Mouse (Mus musculus) E14TG2a.4 (cell line): ENCODE data around the gene Xntrpc.

Source experiments
- H3K27me3 ChIP-seq: 2 replicates; pipeline ENCODE4 v1.6.1; 2014; ENCODE audit warnings: low read length, control low read depth; ENCODE audit not compliant: insufficient read depth
- H3K36me3 ChIP-seq: 2 replicates; pipeline ENCODE4 v1.6.1; 2014; ENCODE audit warnings: low read length, control low read depth; ENCODE audit not compliant: insufficient read depth
- H3K4me1 ChIP-seq: replicated peaks from 2 replicates; pipeline ENCODE4 v1.6.1; 2014; ENCODE audit warnings: low read depth, low read length, control low read depth
- H3K4me3 ChIP-seq: replicated peaks from 2 replicates; pipeline ENCODE4 v1.5.1; 2014; ENCODE audit warnings: mild to moderate bottlenecking, low read length
- H3K9me3 ChIP-seq: 2 replicates; pipeline ENCODE4 v1.6.1; 2014; ENCODE audit warnings: low read length, control low read depth
- CTCF ChIP-seq: conservative IDR thresholded peaks from 2 replicates; pipeline ENCODE4 v1.5.1; 2014; ENCODE audit warnings: low read length
- NANOG ChIP-seq: IDR thresholded peaks from 2 replicates; pipeline ENCODE4 v1.6.1; 2014; ENCODE audit warnings: borderline replicate concordance, low read length, mixed read lengths
- POU5F1 ChIP-seq: IDR thresholded peaks from 2 replicates; pipeline ENCODE4 v1.6.1; 2014; ENCODE audit warnings: low read length, borderline replicate concordance

The Xntrpc gene

GRCm38 (mm10) chr7:102099760-102100661, 34.5 kb downstream of the Xntrpc start:
- H3K36me3 ChIP-seq, result no peaks in the 10 kb centered on the region
- peaks cover 44% of the 10 kb centered on the region for H3K27me3 ChIP-seq
- H3K9me3 ChIP-seq, result no peaks in the 10 kb centered on the region
- peak overlapping the region; percentile 71 for H3K4me3 ChIP-seq
- TF ChIP-seq NANOG, result no peak
- no peak for TF ChIP-seq CTCF
- no peak for TF ChIP-seq POU5F1
- H3K4me1 ChIP-seq, result peaks cover 53% of the 10 kb centered on the region

GRCm38 (mm10) chr7:102100868-102101267, 35.4 kb downstream of the Xntrpc start:
- Histone ChIP-seq H3K4me1 (peaks cover 46% of the 10 kb centered on the region), H3K27me3 (peaks cover 38% of the 10 kb centered on the region)
- TF ChIP-seq CTCF (no peak), NANOG (no peak), POU5F1 (no peak)

GRCm38 (mm10) chr7:102101487-102101886, 36.0 kb downstream of the Xntrpc start, which contains the start of gene Art1:
TSS of gene Art1 (plus strand) at chr7:102101743.
- peaks cover 52% of the 10 kb centered on the region for H3K4me1 ChIP-seq
- peaks cover 40% of the 10 kb centered on the region for H3K27me3 ChIP-seq
- no peaks in the 10 kb centered on the region for H3K9me3 ChIP-seq
- no peak for TF ChIP-seq NANOG
- TF ChIP-seq CTCF, result no peak
- no peak for TF ChIP-seq POU5F1
- H3K36me3 ChIP-seq, result no peaks in the 10 kb centered on the region
- peak within 1 kb of the TSS; percentile 71 for H3K4me3 ChIP-seq

More at GRCm38 (mm10) chr7:102100868-102101267, 35.4 kb downstream of the Xntrpc start:
- H3K36me3 ChIP-seq, result no peaks in the 10 kb centered on the region
- peak overlapping the region; percentile 71 for H3K4me3 ChIP-seq
- no peaks in the 10 kb centered on the region for H3K9me3 ChIP-seq

GRCm38 (mm10) chr7:102102241-102102640, 36.7 kb downstream of the Xntrpc start:
- H3K36me3 ChIP-seq, result no peaks in the 10 kb centered on the region
- no peak for TF ChIP-seq POU5F1
- TF ChIP-seq NANOG, result no peak
- peak; percentile 8; the same call in 1 of the 2 replicates for TF ChIP-seq CTCF
- peak overlapping the region; percentile 64 for H3K4me3 ChIP-seq
- H3K4me1 ChIP-seq, result peaks cover 59% of the 10 kb centered on the region
- H3K9me3 ChIP-seq, result no peaks in the 10 kb centered on the region
- H3K27me3 ChIP-seq, result peaks cover 39% of the 10 kb centered on the region

DNA sequence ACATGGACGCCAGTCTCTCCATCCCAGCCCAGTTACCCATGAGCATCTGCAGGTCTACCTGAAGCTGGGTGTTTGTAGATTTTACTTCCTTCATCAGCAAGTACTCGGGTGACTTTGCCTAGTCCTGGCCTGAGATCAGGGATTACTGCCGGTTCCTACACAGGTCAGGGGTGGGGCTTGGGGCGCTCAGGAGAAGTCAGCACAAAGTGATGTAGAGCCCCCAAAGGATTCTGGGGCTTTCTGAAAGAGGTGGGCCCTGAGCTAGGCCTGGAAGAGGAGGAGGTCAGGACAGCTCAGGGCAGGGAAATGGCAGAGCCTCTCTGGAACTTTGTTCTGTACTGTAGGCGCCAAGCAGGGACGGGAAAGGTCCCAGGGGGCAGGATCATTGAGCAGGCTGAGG, 37.2 kb downstream of the Xntrpc start:
- TF ChIP-seq NANOG (no peak), CTCF (no peak), POU5F1 (no peak)
- H3K9me3 ChIP-seq, result no peaks in the 10 kb centered on the region
- H3K4me1 ChIP-seq, result peaks cover 62% of the 10 kb centered on the region
- peaks cover 37% of the 10 kb centered on the region for H3K27me3 ChIP-seq
- no peaks in the 10 kb centered on the region for H3K36me3 ChIP-seq
- peak overlapping the region; percentile 64 for H3K4me3 ChIP-seq

DNA sequence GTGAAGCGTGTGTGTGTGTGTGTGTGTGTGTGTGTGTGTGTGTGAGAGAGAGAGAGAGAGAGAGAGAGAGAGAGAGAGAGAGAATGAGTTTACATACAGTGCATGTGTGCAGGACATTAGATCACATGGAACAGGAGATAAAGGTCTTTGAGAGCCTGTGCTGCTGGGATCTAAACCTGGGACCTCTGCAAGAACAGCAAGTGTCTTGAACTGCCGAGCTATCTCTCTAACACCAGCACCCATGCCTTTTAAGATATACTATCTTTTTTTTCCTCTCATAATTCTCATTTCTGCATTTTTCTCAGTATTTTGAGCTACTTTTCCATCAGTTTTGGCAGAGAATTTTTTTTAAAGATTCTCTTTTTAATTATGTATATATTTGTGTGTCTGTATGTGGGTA, 38.0 kb downstream of the Xntrpc start:
- H3K4me1 ChIP-seq, result peaks cover 67% of the 10 kb centered on the region
- H3K36me3 ChIP-seq, result no peaks in the 10 kb centered on the region
- no peaks in the 10 kb centered on the region for H3K9me3 ChIP-seq
- H3K27me3 ChIP-seq, result peaks cover 37% of the 10 kb centered on the region
- no peak for TF ChIP-seq CTCF
- TF ChIP-seq POU5F1, result no peak
- TF ChIP-seq NANOG, result no peak
- no peak overlapping the region for H3K4me3 ChIP-seq

- no peaks in the 10 kb centered on the region for H3K36me3 ChIP-seq
- H3K27me3 ChIP-seq, result peaks cover 34% of the 10 kb centered on the region
- TF ChIP-seq POU5F1 (no peak), NANOG (no peak), CTCF (no peak)
- H3K4me3 ChIP-seq, result no peak overlapping the region
- peaks cover 62% of the 10 kb centered on the region for H3K4me1 ChIP-seq
- H3K9me3 ChIP-seq, result no peaks in the 10 kb centered on the region
Observed at GRCm38 (mm10) chr7:102104126-102104525, 38.6 kb downstream of the Xntrpc start.

GRCm38 (mm10) chr7:102106700-102107141, 41.2 kb downstream of the Xntrpc start:
- H3K4me3 ChIP-seq, result peak overlapping the region; percentile 76
- H3K36me3 ChIP-seq, result no peaks in the 10 kb centered on the region
- TF ChIP-seq NANOG, result no peak
- no peak for TF ChIP-seq POU5F1
- TF ChIP-seq CTCF, result no peak
- peaks cover 36% of the 10 kb centered on the region for H3K4me1 ChIP-seq
- H3K27me3 ChIP-seq, result peaks cover 53% of the 10 kb centered on the region
- H3K9me3 ChIP-seq, result no peaks in the 10 kb centered on the region

DNA sequence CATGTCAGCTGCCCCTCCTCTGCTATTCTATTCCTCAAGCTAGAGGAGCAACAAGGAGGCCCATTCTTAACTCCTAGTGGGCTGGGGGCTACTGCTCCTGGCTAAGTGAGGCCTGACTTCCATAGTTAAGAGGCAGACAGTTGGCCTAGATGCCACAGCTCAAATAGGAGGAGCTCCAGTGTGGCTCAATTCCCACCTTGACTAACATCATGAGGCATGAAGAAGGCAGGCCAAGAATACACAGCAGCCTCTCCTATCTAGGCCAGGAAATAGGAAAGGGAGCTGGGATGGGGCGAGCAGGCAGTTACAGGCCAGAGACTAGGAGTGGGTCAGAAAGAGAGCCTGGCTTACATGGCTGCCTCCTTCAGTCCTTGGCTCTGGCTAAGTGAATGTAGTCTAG, 42.7 kb downstream of the Xntrpc start:
- TF ChIP-seq NANOG, result no peak
- no peak for TF ChIP-seq POU5F1
- no peak for TF ChIP-seq CTCF
- Histone ChIP-seq H3K4me3 (no peak overlapping the region), H3K4me1 (peaks cover 29% of the 10 kb centered on the region), H3K9me3 (no peaks in the 10 kb centered on the region), H3K27me3 (peaks cover 68% of the 10 kb centered on the region), H3K36me3 (no peaks in the 10 kb centered on the region)
